Mouse (Mus musculus) thymus, postnatal 36 days (tissue): ENCODE results near the gene Atp2c2.

ENCODE experiments used
- DNase-seq, 2 experiments: peaks; one replicate each; pipeline ENCODE4 v3.0.0; 2022; ENCODE audit warnings: mixed read lengths in 2 of 2

Gene Atp2c2

DNA sequence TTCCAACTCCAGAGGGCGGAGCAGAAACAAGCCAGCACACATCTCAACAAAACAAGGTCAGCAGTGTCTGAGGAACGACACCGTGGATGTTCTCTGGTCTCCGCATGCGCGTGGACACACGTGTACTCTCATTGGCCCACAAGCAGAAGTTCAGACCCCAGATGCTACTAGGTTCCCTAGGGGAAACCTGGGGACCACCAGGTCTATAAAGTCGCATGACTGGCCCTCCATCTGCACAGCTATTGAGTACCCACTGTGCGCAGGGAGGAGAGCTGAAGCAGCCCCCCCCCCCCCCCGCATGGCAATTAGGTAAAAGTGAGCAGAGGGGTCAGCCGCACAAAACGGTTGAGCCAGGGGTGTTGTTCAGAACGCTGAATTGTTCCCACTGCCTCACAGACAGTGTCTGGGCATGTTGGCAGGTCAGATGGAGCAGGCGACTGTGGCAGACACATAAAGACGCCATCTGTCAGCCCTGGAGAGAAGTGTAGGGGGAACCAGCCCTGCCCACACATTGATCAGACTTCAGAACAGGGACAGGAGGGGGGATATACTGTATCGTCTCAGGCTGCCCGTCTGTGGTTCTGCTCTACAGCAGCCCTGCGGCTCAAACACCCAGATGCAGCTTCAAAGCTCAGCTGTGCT is 86.1 kb downstream of the Atp2c2 start:
- DNase-seq = no peak

DNA sequence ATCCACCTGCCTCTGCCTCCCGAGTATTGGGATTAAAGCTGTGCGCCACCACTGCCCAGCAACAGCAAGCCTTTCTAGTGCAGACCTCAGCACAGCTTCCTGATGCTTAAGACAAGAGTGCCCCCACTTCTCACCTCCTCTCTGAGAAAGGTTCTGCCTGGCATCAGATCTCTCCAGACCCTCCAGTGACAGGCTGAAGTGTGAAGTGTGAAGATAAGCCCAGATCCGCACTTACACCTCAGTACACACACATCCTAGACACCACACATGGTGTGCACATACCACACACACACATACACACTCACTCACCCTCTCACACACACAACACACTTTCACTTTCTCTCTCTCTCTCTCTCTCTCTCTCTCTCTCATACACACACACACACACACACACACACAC is 87.1 kb downstream of the Atp2c2 start:
- DNase-seq = no peak

DNA sequence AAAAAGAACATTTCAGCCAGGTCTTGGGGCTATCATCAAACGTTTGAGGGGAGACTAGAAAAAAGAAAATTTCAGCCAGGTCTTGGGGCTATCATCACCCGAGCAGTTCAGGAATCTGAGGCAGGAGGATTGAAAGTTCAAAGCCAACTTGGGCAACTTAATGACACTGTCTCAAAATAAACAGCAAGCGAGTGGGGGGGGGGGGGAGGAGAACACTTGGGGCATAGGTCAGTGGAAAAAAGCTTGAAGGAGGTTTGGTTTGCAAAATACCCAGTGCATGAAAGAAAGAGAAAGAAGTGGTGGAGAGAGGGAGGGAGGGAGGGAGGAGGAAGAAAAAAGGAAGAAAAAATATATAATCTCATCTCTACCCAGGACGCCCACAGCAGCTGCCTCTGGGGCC is 87.5 kb downstream of the Atp2c2 start:
- DNase-seq = no peak

DNA sequence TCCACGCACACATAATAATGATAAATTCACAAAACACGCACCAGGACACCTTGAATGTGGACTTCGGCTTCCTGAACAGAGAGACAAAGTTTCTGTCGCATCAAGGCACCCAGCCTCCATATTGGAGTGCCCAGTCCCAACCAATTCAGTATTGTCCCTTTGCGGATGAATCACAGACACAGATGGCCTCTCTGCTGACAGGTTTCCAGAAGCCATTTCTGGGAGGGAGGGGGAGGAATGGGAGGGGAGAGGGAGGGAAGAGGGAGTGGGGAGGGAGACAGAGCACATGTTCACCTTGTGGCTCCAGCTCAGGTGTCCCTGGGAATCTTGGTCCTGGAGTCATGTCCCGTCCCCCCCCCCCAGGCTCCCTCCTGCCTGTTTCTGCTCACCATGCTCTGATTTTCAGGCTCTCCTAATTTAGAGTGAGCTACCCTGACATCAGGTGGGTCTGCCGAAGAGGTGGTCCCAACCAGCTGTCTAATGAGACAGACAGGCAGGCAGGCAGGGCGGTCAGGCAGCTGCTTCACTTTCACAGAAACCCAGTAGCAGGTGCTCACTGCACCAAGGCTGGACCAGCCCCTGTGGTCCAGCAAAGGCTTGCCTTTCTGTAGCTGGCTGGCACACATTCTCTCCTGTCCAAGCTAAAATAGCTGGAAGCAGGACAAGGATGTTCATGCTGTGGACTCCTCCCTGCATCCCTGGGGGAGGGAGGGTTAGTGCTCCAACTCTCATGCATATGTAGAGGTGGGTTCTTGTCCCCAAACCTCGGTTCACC is 89.0 kb downstream of the Atp2c2 start:
- no peak for DNase-seq

DNA sequence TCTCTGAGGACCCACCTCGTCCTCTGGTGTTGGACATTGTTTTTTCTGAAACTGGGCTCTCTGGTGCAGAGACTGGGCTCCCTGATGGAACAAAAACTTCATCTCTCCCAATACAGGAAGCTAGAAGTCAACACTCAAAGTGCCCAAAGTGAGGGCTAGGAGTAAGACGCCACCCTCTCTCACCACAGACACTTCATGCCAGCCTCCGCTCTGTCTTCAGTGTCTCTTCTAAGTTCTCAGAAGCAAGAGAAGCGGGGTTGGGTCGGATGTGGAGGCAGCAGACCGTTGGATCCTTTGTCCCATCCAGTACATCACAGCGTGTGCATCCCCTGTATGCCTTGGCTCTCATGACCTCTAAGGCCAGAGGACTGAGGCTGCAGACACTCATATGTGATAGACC is 89.8 kb downstream of the Atp2c2 start:
- DNase-seq = no peak

DNA sequence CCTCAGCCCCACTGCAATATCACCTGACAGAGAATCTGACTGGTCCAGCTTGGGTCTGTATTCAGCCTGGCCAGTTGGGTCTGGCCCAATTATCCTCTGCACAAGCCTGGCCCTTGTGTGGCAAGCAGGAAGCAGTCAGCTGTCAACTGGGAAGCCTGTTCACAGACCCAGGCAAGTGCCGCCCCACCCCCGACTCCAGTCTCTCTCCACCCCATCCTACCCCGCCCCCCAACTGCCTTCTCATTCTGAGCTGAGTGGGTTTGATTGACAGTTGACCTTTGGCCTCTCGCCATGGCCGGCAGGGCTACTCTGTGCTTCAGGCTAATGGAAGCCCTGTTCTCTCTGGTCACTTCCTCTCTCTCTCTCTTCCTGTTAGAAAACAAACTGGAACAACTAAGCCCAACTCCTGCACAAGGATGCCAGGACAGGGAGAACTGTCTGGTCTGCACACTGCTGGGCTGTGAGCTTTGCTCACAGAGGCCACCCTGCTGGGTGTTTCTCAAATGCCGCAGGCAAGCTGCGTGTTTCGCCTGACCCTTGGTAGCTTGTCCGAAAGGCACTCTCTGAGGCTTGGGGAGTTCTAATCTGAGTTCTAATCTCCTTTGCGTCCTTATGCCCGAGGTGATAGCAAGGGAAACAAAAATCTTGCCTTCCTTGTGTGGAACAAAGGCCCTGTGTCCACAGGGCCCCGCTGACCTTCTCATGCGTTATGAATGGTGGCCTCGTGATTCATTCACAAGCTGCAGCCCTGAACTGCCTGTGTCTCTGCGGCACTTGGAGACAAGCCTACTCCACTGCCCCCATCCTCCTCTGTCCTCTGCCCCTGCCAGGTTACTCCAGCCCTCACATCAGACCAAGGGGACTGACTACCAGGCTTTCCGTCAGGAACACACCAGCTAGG is 92.2 kb downstream of the Atp2c2 start:
- DNase-seq = no peak

DNA sequence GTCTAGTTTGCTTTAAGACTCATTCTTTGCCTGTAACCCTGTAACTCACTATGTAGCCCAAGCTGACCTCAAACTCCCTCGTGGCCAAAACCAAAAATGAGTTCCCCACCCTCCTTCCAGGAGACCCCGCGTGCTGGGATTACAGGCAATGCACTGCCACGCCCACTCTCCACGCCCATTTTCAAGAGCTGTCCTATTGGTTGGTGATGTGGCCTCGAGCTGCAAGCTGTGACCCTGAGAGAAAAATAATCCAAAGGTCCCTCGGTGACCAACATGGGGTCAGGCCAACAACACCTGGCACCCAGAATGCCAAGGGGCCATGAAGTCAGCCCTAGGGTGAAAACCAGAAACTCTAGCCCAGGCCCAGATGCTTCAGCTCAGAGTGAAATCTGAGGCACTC is 94.9 kb downstream of the Atp2c2 start:
- DNase-seq = no peak

DNA sequence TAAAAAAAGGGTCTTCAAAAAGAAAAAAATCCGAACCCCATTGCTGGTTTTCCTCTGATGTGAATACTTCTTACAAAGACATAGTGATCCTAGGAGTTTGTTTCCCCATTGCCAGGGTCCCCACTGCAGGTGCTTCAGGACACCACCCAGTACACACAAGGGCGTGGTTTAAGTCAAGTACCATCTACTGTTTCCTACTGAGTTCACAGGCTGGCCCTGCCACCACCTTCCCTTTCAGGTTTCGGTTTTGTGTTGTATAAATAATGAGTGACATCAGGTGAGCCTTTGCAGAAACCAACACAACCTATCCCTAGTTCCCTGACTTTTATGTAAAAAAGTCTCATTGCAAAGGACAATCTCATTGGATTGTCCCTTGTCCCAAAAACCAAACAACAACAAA is 95.8 kb downstream of the Atp2c2 start:
- DNase-seq = no peak

DNA sequence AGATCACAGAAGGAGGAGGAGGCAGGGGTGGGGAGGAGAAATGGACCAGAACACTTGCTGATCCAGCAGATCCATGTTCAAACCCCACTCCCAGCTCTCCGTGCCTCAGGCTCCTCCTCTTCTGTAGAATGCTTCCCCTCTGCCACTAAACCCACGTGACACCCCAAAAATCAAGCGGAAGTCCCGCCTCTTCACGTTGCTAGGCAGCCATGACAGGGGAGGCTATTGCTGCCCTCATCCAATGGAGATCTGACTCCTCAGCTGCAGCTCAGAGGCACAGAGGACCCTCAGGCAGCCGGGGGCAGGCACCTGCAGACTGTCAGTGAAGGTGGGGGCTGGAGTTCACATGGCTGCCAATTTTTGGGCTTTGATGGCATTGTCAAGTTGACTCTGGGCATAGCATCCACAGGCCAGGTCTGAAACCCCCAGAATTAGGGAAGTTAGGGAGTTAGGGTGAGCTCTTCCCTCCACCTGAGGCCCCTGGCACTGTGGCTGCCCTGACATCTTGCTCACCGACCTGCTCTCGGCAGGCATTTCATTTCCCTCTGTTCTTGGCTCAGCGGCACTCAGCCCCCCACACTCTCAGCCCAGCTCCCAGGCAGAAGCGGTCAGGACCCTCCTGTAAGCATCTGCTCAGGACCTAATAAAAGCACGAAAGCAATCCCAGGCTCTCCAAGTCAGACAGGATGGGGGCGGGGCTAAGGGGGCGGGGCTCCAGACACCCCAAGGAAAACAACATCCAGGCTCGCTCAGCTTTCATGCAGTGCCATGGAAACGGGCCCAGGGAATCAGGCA is 98.6 kb downstream of the Atp2c2 start:
- peak; percentile 86 to 94 for DNase-seq

DNA sequence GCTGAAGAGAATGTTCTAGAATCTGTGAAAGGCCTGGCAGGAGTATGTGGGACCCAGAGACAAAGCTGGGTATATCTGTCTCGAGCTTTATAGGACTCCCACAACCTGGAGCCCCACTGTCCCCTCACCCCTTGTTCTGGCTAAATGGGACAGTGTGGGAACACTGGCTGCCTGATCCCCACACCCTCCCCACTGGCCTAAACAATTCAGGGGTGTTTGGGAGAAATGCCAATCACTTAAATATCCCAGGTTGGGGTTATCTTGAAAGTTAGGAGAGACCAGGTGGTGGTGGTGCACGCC is 99.1 kb downstream of the Atp2c2 start:
- no peak for DNase-seq

DNA sequence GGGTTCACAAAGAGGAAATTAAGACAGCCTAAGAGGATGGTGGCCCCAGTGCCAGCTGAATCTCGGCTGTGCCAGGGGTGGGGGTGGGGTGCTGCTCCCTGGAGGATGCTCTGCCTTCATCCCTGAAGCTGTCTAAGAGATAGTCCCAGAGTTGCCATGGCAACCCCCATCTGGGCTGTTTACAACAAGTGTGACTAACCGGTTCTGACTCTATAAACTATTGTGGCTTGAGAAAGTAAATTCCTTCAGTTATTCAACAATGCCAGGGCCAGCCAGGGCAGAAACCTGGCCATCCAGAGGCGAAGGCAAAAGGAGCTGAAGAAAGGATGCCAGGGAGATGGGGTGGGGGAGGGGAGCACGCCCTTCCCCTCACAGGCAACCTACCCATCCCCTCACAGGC is 101.4 kb downstream of the Atp2c2 start:
- no peak for DNase-seq

DNA sequence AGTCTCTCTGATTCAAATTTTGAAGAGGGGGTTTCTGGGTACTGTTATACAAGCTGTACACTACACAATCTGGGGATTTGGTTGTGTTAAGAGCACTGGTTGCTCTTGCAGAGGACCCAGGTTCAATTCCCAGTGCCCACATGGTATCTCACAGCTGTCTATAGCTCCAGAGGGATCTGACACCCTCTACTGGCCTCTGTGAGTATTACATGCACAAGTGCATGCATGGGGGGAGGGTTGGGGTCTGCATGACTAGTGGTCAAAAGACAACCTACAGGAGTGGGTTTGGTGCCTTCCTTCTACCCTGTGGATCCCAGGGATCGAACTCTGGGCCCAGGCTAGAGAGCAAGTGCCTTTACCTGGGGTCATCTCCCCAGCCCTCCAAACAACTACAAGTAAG is 102.8 kb downstream of the Atp2c2 start:
- DNase-seq = no peak

DNA sequence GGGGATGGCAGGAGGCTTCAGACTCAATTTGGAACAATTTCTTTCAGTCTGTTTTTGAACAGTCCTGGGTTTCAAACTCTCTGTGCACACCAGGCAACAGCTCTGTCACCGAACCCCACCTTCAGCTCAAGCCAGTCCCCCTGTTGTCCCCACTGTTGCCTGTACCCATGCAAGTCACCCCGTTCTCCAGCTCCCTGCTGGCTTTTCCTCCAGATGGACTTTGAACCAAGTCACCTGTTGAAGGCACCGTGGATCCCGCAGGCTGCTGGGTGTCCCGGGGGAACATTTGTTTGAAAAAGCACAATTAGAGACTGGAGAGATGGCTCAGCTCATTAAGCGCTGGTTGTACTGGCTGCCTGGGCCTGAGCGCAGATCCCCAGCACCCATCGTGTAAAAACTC is 105.5 kb downstream of the Atp2c2 start:
- no peak for DNase-seq

DNA sequence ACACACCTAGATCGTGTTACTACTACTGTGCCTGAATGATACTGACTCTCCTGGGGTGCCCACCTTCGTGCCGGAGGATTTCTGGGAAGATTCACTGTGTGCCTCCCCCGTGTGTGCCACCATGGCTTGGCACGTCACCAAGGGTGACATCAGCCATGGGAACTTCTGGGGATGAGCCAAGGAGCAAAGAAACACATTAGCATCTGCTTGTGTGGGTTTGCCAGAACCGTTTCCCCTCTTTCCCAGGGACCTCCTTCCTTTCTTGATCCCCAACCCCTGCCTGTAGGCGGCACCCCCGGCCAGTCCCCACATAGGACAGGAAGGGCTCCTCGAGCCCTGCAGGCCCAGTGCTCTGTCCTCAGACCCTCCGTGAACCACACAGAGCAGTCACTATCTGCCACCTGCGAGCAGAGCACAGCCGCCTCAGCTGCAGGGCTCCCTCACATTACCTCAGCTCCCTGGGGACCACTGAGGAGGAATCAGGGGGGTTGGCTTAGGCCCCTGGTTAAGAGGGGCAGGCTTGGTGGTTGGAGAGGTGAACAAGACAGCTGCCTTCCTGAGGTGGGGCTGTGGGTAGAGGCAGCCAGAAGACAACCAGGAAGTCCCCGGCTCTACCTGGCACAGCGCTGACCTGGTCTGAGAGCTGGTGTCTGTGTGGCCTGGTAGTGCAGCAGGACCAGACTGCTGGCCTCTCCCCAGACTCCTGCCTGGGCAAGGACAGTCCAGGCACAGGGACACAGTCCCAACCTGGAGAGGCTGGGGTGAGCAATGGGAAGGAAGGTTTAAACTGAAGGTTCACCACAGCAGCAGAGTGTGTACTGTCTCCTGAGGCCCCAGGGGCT is 106.8 kb downstream of the Atp2c2 start:
- DNase-seq = peak in 1 of 2 experiments; percentile 48
